Mouse (Mus musculus): ENCODE results near the gene Ubn2.
"Not testable (repeated sequence)": the region's sequence is repeated elsewhere in the genome, so short reads cannot be mapped to it uniquely, and the experiment has no call there.

Gene Ubn2

GRCm38 (mm10) chr6:38533428-38534405, 100.0 kb downstream of the Ubn2 start, which contains the start of gene Fmc1:
Gene Fmc1, plus strand, starts transcription at chr6:38533502.
- DNase-seq (ENCODE audit: low spot score in 2 of 2): peak; percentile 99

GRCm38 (mm10) chr6:38534640-38535365, 101.1 kb downstream of the Ubn2 start:
- DNase-seq (ENCODE audit: low spot score in 2 of 2): peak; percentile 94 to 96

GRCm38 (mm10) chr6:38535366-38535690, 101.6 kb downstream of the Ubn2 start:
- no peak for DNase-seq (ENCODE audit: low spot score in 2 of 2)

- no peak for DNase-seq (ENCODE audit: low spot score in 2 of 2)
Measured at GRCm38 (mm10) chr6:38535788-38536187, 102.0 kb downstream of the Ubn2 start.

- not testable (repeated sequence) for DNase-seq (ENCODE audit: low spot score in 2 of 2)
Measured at GRCm38 (mm10) chr6:38544141-38544540, 110.4 kb downstream of the Ubn2 start.

- DNase-seq (ENCODE audit: low spot score in 2 of 2): not testable (repeated sequence)
Measured at GRCm38 (mm10) chr6:38547005-38547404, 113.3 kb downstream of the Ubn2 start.

GRCm38 (mm10) chr6:38547707-38548106, 114.0 kb downstream of the Ubn2 start:
- no peak for DNase-seq (ENCODE audit: low spot score in 2 of 2)

- not testable (repeated sequence) for DNase-seq (ENCODE audit: low spot score in 2 of 2)
Measured at GRCm38 (mm10) chr6:38548595-38548994, 114.8 kb downstream of the Ubn2 start.

GRCm38 (mm10) chr6:38549840-38550239, 116.1 kb downstream of the Ubn2 start:
- DNase-seq (ENCODE audit: low spot score in 2 of 2): peak in 1 of 2 experiments; percentile 13

- peak; percentile 84 to 88 for DNase-seq (ENCODE audit: low spot score in 2 of 2)
Measured at GRCm38 (mm10) chr6:38550250-38551061, 116.7 kb downstream of the Ubn2 start.

- peak; percentile 93 to 95 for DNase-seq (ENCODE audit: low spot score in 2 of 2)
Measured at GRCm38 (mm10) chr6:38551062-38551988, 117.6 kb downstream of the Ubn2 start, which contains the start of gene Luc7l2. Gene Luc7l2, plus strand, starts transcription at chr6:38551334.

GRCm38 (mm10) chr6:38551989-38552635, 118.4 kb downstream of the Ubn2 start:
- peak; percentile 99 for DNase-seq (ENCODE audit: low spot score in 2 of 2)

- DNase-seq (ENCODE audit: low spot score in 2 of 2): no peak
Measured at GRCm38 (mm10) chr6:38552636-38553000, 118.9 kb downstream of the Ubn2 start.
